Mouse (Mus musculus) testis, postnatal 10 days (tissue): ENCODE measurements around the gene Trmt10b.
A peak's percentile ranks its signal among the peaks of the same experiment; 100 is the strongest.

Experiments
- DNase-seq: peaks from one replicate; pipeline ENCODE4 v3.0.0; 2021; ENCODE audit warnings: low spot score

Gene Trmt10b

GRCm38 (mm10) chr4:45296662-45297564 is at the start of gene Trmt10b:
TSS of gene Trmt10b (plus strand) at chr4:45297127.
- peak; percentile 73 for DNase-seq

- DNase-seq: no peak
These were observed 45.7 kb upstream of the Trmt10b start for GRCm38 (mm10) chr4:45251265-45251664.

DNA sequence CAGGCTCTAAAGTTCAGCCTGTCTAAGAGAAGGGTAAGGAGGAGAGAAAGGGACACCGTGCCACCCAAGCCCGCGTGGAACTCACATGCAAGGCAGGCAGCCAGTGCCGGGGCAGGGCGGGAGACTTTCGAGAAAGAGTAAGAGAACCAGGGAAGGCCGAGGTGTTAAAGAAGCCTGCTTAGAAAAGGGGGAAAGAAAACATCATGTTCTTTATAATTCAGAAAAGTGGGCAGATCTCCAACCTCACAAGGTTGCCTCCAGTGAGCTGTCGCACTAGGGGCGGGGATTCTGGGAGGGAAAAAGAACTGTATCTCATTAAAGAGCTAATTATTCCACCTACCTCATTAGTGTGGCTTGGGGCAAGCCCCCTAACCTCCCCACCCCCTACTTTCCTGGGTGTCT is 44.1 kb upstream of the Trmt10b start:
- peak; percentile 50 for DNase-seq

GRCm38 (mm10) chr4:45253839-45254601 is 42.9 kb upstream of the Trmt10b start:
- no peak for DNase-seq

GRCm38 (mm10) chr4:45259232-45259832 is 37.6 kb upstream of the Trmt10b start:
- no peak for DNase-seq

GRCm38 (mm10) chr4:45261551-45261950 is 35.4 kb upstream of the Trmt10b start:
- DNase-seq: no peak

DNA sequence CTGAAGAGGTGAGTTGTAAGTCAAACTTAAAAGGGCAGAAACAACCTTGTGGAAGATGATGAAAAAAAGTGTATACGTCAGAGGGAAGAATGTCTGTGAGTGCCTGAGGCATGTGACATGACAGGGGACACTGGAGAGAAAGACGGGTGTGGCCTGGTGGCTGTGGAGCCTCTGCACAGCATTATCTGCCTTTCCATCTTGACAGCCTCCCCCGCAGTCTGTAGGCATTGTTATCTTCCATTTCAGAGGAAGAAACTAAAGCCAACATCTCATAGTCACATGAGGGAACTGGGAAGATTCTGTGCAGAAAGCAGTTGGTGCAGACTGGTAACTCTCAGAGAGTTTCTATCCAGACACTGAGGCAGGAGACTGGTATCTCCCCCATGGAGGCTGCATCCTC is 29.0 kb upstream of the Trmt10b start:
- DNase-seq: no peak

DNA sequence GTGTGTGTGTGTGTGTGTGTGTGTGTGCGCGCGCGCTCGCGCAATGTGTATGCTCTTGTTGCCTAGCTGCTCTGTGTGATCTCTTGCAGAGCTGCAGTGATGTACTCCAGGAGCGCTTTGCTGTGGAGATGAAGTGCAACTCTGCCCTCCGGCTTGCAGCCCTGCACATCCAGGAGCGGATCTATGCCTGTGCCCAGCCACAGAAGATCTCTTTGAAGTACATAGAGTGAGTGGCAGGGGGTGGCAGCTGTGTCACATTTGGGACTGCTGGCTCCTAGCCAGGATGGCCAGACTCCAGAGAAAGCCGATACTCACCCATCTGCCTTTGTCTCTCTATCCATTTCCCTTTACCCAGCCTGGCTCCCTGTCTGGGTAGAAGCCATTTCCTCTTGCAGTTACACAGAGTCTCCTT is 25.9 kb upstream of the Trmt10b start:
- DNase-seq: no peak

- DNase-seq: no peak
These were observed 21.2 kb upstream of the Trmt10b start for GRCm38 (mm10) chr4:45275770-45276169.

- peak; percentile 59 for DNase-seq
These were observed 17.6 kb upstream of the Trmt10b start for GRCm38 (mm10) chr4:45279292-45279691.

DNA sequence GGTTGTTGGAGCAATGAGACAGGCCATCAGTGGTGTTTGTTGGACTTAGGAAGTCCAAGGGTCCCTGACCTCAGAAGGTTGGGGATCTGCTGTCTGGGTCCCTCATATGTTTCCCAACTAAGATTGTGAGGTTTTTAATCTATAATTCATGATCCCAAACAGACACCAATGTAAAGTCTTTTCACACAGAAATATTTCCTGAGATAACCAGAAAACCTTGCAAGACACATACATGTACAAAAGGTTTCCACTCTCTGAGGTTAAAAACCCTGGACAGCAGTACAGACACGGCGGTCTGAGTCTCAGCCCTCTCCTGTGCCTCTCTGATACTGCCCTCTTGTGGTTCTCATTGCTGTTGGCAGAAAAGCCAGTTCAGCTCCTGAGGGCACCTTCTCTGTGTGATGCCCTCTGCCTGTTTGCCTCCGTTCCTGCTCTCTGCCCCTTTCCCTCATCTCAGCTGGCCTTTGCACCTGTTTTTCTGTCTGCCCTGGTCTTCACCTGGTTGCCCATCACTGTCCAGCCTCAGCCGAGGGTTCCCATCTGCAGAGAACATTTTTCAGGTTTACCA is 16.9 kb upstream of the Trmt10b start:
- peak; percentile 64 for DNase-seq

- DNase-seq: no peak
These were observed 10.6 kb upstream of the Trmt10b start for GRCm38 (mm10) chr4:45286318-45286717.

- DNase-seq: peak; percentile 16
These were observed 9.0 kb upstream of the Trmt10b start for GRCm38 (mm10) chr4:45287906-45288305.

DNA sequence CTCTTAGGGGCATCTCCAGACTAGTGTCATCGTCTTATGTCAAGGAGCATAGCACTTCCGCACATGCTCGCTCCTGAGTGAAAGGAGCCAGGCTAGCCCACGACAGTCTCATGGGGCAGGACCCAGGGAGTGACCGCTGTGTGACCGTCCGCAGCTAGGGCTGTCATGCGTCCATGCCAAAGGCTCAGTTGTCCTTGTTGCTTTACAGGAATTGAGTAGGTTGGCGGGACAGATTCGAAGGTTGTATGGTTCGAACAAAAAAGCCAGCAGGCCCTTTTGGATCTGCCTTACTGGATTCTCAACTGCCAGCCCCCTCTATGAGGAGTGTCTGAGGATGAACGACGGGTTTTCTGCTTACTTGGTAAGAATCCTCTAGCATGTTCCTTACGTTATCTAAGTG is 8.6 kb downstream of the Trmt10b start:
- DNase-seq: no peak

- DNase-seq: no peak
These were observed 11.1 kb downstream of the Trmt10b start for GRCm38 (mm10) chr4:45308046-45308445.

DNA sequence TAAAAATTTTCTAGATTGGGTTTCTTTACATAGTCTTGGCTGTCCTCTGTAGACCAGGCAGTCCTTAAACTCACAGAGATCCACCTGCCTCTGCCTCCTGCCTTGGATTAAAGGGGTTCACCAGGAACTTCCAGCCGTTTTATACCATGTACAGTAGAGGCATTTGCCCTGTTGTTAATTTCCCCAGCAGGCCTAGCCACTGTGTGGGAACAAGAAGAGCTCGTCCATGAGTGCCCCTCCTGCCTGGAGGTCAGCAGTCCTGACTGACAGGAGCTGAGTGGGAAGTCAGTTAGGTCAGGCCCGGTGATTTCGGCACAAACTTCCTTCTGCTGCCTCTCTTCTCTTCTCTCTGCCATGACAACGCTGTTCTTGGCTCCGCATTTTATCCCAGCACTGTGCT is 11.7 kb downstream of the Trmt10b start:
- no peak for DNase-seq

GRCm38 (mm10) chr4:45311056-45311455 is 14.1 kb downstream of the Trmt10b start:
- no peak for DNase-seq

DNA sequence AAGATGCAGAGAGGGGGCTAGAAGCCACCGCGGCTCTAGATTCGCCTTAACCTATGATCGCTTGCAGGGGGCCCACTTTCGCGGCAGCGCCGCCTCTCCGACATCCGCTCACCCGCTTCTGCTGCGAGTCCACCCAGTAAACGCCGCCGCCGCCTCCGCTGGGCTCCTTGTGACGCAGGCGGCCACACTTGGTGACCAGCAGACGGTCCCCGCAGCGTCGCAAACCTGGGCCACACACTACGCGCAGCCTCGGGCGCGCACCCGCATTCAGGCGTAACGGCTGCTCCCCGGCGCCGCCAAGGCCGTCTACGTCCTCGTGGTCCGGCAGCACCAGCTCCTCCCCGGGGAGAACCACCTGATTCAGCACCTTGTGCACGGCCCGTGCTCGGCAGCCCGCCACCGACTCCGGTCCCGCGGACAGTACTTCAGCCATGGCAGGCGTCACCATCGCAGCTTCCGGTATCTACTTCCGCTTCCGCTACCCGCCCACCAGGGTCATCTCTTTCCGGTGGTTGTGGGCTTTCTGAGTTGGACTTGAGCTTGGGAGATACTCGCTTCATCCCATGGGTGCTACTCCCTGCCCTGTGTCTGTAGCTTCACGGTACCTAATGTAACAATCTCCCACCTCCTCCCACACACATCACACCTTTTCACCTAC is 23.4 kb downstream of the Trmt10b start:
- DNase-seq: peak; percentile 82

GRCm38 (mm10) chr4:45331139-45331538 is 34.2 kb downstream of the Trmt10b start:
- DNase-seq: no peak

- DNase-seq: no peak
These were observed 35.5 kb downstream of the Trmt10b start for GRCm38 (mm10) chr4:45332466-45332865.

DNA sequence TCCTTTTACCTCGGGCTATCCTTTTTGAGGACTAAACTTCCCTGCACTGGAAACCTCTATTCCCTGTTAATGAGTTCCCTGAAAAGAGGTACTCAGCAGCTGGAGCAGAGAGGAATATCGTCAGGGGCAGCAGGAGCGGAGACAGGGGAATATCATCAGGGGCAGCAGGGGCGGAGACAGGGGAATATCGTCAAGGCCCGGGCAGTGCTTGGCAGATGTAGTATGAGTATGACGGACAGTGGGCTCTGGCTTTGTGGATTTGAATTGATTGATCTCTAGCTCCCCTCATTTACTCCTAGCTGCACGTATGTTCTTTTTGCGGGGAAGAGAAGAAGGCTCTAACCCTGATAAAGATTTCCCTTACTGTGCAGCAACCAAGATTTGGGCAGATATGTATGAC is 44.3 kb downstream of the Trmt10b start:
- no peak for DNase-seq
